Mouse (Mus musculus): ENCODE measurements around the gene Cask. TPM values are rescaled to one million over a fixed set of nuclear protein-coding genes. Genes with fewer than 3 reads are reported as not detected.

Cask gene
- polyA plus RNA-seq, 1 experiment from 2014 or later: 22.8 TPM

DNA sequence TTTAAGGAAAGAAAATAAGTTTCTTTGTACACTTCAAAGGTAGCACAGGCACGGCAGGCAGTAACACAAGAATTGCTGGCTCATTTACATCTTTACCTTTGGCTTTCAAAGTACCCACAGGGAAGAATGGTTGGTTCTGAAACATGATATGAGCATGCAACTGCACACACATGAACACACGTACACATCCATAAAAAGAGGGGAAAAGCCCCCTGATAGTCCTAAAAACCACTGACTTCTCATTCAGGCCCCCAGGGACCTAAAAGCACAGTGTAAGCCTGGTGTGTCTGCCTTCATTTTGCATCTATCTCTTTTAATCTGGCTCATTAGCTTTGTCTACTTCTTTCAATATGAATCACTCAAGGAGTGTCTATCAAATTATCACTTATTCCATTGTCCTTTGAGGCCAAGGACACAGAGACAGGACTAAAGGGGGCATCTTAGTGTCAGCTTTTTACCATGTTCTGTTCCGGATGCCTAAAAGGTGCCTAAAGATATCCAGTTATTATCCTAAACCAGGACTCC is 192.5 kb downstream of the Cask start:
- H3K4me3 ChIP-seq (ENCODE audit: low read length): no peak overlapping the region
- no peak overlapping the region for H3K27ac ChIP-seq (ENCODE audit: low read depth, low read length)
- 70% methylated on average over 3 of the region's 3 CpGs for WGBS
- H3K4me1 ChIP-seq (ENCODE audit: control insufficient read depth, insufficient read depth, low read length): no peaks in the 10 kb centered on the region
- no peak for ATAC-seq (ENCODE audit: low FRiP score, low TSS enrichment)
- no peaks in the 10 kb centered on the region for H3K9me3 ChIP-seq (ENCODE audit: control insufficient read depth, low read length)
- H3K4me2 ChIP-seq (replicated peaks; ENCODE audit: low read depth, low read length): no peak overlapping the region
- H3K9ac ChIP-seq (ENCODE audit: low read depth, low read length): no peak overlapping the region
- H3K27me3 ChIP-seq (ENCODE audit: control insufficient read depth, insufficient read depth, low read length): no peaks in the 10 kb centered on the region; the same call in 1 of the 2 replicates
- no peaks in the 10 kb centered on the region for H3K36me3 ChIP-seq (ENCODE audit: control insufficient read depth, insufficient read depth, low read length)

DNA sequence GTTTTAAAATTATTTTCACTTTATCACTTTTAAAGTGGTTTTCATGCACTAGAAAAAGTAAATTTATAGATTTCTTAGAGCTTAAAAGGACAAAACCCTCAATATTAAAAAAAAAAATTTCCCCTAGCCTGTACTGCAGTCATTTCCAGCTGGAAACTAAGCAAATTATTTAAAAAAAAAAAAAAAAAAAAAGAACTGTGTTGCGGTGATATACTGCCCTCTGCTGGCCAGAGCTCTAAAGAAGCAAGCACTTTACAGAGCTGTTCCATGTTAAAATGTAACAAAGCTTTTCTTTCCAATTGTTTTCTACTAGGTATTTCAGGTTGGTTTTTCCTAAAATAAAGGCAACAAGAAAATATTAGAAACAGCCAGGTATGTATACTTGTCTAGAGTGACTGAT is 194.4 kb downstream of the Cask start:
- H3K27me3 ChIP-seq (ENCODE audit: control insufficient read depth, insufficient read depth, low read length): no peaks in the 10 kb centered on the region; the same call in 1 of the 2 replicates
- WGBS: 11% methylated on average over 1 of the region's 1 CpGs
- no peak for ATAC-seq (ENCODE audit: low FRiP score, low TSS enrichment)
- H3K4me1 ChIP-seq (ENCODE audit: control insufficient read depth, insufficient read depth, low read length): no peaks in the 10 kb centered on the region
- no peak overlapping the region for H3K4me2 ChIP-seq (replicated peaks; ENCODE audit: low read depth, low read length)
- H3K9me3 ChIP-seq (ENCODE audit: control insufficient read depth, low read length): no peaks in the 10 kb centered on the region
- H3K36me3 ChIP-seq (ENCODE audit: control insufficient read depth, insufficient read depth, low read length): no peaks in the 10 kb centered on the region
- H3K9ac ChIP-seq (ENCODE audit: low read depth, low read length): no peak overlapping the region
- H3K27ac ChIP-seq (ENCODE audit: low read depth, low read length): no peak overlapping the region
- H3K4me3 ChIP-seq (ENCODE audit: low read length): no peak overlapping the region

DNA sequence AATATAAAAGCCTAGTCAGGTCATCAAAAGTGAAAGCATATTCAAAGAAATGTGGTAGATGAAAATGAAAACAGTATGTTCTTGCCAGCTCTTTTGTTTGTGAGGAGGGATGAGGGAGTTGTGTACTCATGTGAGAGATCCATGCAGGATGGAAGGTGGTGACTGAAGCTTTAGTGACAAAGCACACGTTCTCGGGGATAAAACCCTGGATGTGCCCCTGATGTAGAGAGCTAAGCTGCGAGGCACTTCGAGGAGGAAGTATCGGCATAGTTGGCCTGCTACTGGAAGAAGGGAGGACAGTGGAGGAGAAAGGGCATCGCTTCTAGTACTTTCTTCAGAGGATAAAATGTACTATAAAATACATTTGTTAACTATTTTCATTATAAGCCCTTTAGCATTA is 195.3 kb downstream of the Cask start:
- Histone ChIP-seq H3K27me3 (ENCODE audit: control insufficient read depth, insufficient read depth, low read length) (no peaks in the 10 kb centered on the region; the same call in 1 of the 2 replicates), H3K27ac (ENCODE audit: low read depth, low read length) (no peak overlapping the region), H3K9me3 (ENCODE audit: control insufficient read depth, low read length) (no peaks in the 10 kb centered on the region), H3K4me1 (ENCODE audit: control insufficient read depth, insufficient read depth, low read length) (no peaks in the 10 kb centered on the region), H3K4me3 (ENCODE audit: low read length) (no peak overlapping the region), H3K9ac (ENCODE audit: low read depth, low read length) (no peak overlapping the region), H3K36me3 (ENCODE audit: control insufficient read depth, insufficient read depth, low read length) (no peaks in the 10 kb centered on the region), H3K4me2 (replicated peaks; ENCODE audit: low read depth, low read length) (no peak overlapping the region)
- ATAC-seq (ENCODE audit: low FRiP score, low TSS enrichment): no peak
- WGBS: 86% methylated on average over 6 of the region's 6 CpGs

DNA sequence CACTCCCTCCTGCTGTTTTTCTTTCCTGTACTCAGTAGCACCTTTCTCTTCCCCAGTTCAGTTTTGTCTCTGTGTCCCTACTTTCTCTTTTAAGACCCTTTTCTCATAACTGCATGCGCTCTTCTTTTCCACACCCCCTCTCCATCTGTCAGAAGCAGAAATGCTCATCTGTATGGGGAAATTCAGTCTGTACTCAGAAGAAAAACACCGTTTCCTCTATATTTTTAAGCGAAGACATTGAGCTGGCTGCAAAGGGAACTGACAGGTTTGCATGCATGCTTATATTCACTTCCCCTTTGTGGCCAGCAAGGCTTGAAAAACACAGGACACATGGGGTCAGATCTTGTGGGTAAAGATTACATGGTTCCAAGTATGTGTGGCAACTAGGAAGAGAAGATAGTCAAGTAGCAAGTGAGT is 196.2 kb downstream of the Cask start:
- H3K4me2 ChIP-seq (replicated peaks; ENCODE audit: low read depth, low read length): no peak overlapping the region
- no peaks in the 10 kb centered on the region for H3K9me3 ChIP-seq (ENCODE audit: control insufficient read depth, low read length)
- 79% methylated on average over 3 of the region's 3 CpGs for WGBS
- no peak overlapping the region for H3K27ac ChIP-seq (ENCODE audit: low read depth, low read length)
- H3K36me3 ChIP-seq (ENCODE audit: control insufficient read depth, insufficient read depth, low read length): no peaks in the 10 kb centered on the region
- no peaks in the 10 kb centered on the region; the same call in 1 of the 2 replicates for H3K27me3 ChIP-seq (ENCODE audit: control insufficient read depth, insufficient read depth, low read length)
- H3K9ac ChIP-seq (ENCODE audit: low read depth, low read length): no peak overlapping the region
- H3K4me3 ChIP-seq (ENCODE audit: low read length): no peak overlapping the region
- H3K4me1 ChIP-seq (ENCODE audit: control insufficient read depth, insufficient read depth, low read length): no peaks in the 10 kb centered on the region
- ATAC-seq (ENCODE audit: low FRiP score, low TSS enrichment): no peak

DNA sequence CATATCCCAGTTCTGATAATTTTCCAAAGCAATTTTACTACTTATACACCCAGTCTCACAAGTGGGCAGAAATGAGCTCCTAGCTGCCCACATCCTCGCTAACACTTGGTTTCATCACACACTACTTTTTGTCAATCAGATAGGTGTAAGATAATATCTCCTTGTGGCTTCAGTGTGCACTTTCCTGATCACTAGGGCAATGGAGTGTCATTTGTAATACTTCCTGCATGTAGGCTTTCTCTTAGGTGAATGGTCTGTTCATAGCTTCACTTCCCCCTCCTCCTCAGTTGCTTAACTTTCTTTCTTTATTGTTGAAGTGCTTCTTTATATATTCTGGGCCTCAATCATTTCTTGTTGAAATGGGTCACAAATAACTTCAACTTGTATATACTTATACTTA is 198.9 kb downstream of the Cask start:
- Histone ChIP-seq H3K4me3 (ENCODE audit: low read length) (no peak overlapping the region), H3K9ac (ENCODE audit: low read depth, low read length) (no peak overlapping the region), H3K4me1 (ENCODE audit: control insufficient read depth, insufficient read depth, low read length) (no peaks in the 10 kb centered on the region), H3K36me3 (ENCODE audit: control insufficient read depth, insufficient read depth, low read length) (no peaks in the 10 kb centered on the region), H3K9me3 (ENCODE audit: control insufficient read depth, low read length) (no peaks in the 10 kb centered on the region), H3K27ac (ENCODE audit: low read depth, low read length) (no peak overlapping the region), H3K27me3 (ENCODE audit: control insufficient read depth, insufficient read depth, low read length) (no peaks in the 10 kb centered on the region), H3K4me2 (replicated peaks; ENCODE audit: low read depth, low read length) (no peak overlapping the region)
- 88% methylated on average over 1 of the region's 1 CpGs for WGBS
- ATAC-seq (ENCODE audit: low FRiP score, low TSS enrichment): no peak

DNA sequence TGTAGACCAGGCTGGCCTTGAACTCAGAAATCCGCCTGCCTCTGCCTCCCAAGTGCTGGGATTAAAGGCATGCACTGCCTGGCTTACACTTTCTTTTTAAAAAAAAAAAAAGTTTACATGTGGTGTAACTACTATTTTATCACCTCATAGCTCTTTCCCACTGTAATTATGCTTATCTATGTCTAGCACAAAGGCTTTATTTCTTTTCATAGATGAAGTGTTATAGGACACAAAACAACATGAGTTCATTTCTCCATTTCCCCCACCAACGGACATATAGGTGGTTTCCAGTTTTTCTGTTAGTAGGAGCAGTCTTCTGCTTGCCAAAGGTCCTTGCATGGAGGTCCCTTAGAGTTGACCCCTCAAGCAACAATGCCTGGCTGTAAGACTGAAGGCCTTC is 199.3 kb downstream of the Cask start:
- no peak for ATAC-seq (ENCODE audit: low FRiP score, low TSS enrichment)
- Histone ChIP-seq H3K36me3 (ENCODE audit: control insufficient read depth, insufficient read depth, low read length) (no peaks in the 10 kb centered on the region), H3K27ac (ENCODE audit: low read depth, low read length) (no peak overlapping the region), H3K4me1 (ENCODE audit: control insufficient read depth, insufficient read depth, low read length) (no peaks in the 10 kb centered on the region), H3K27me3 (ENCODE audit: control insufficient read depth, insufficient read depth, low read length) (no peaks in the 10 kb centered on the region), H3K4me3 (ENCODE audit: low read length) (no peak overlapping the region), H3K9me3 (ENCODE audit: control insufficient read depth, low read length) (no peaks in the 10 kb centered on the region), H3K4me2 (replicated peaks; ENCODE audit: low read depth, low read length) (no peak overlapping the region), H3K9ac (ENCODE audit: low read depth, low read length) (no peak overlapping the region)
- 78% methylated on average over 2 of the region's 2 CpGs for WGBS

DNA sequence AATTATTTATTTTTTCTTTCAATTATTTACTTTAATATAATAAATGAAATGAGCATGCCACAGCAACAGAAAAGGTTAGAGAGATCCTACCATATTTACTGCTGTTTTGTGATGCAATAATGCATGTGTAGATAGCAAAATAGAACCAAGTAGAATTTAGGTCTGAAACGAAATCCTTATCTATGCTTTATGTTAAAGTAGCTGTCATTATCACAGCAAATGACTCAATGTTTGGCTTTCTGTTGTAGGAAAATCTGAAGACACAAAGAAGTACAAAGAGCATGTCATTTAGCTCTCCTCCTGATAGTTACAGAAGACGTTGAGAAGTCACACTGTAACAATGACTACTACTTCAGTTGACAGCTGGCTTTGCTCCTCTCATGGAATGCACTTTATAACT is 212.3 kb downstream of the Cask start:
- WGBS: 67% methylated on average over 2 of the region's 2 CpGs
- H3K36me3 ChIP-seq (ENCODE audit: control insufficient read depth, insufficient read depth, low read length): no peaks in the 10 kb centered on the region
- no peaks in the 10 kb centered on the region for H3K4me1 ChIP-seq (ENCODE audit: control insufficient read depth, insufficient read depth, low read length)
- no peak for ATAC-seq (ENCODE audit: low FRiP score, low TSS enrichment)
- no peak overlapping the region for H3K4me2 ChIP-seq (replicated peaks; ENCODE audit: low read depth, low read length)
- no peaks in the 10 kb centered on the region; the same call in 1 of the 2 replicates for H3K27me3 ChIP-seq (ENCODE audit: control insufficient read depth, insufficient read depth, low read length)
- H3K4me3 ChIP-seq (ENCODE audit: low read length): no peak overlapping the region
- H3K9me3 ChIP-seq (ENCODE audit: control insufficient read depth, low read length): no peaks in the 10 kb centered on the region
- no peak overlapping the region for H3K27ac ChIP-seq (ENCODE audit: low read depth, low read length)
- no peak overlapping the region for H3K9ac ChIP-seq (ENCODE audit: low read depth, low read length)

DNA sequence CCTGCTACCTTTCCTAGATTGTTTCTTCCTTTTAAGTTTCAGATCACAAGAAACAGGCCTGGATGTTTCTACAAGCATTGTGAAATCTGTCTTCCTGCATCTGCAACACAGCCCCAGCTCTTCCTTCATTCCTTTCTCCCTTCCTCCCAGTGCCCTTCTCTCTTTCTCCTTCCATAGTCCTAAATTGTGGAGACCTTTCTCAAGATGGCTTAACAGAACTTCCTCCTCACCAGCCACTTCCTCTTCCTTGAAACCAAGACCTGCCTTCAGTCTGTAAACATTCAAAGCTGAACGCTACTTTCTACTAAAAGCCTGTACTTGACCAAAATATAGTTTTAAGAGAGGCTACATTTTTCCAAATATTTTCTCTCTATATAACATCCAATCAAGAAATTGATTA is 214.8 kb downstream of the Cask start:
- no peak for ATAC-seq (ENCODE audit: low FRiP score, low TSS enrichment)
- Histone ChIP-seq H3K9ac (ENCODE audit: low read depth, low read length) (no peak overlapping the region), H3K36me3 (ENCODE audit: control insufficient read depth, insufficient read depth, low read length) (no peaks in the 10 kb centered on the region), H3K4me2 (replicated peaks; ENCODE audit: low read depth, low read length) (no peak overlapping the region), H3K9me3 (ENCODE audit: control insufficient read depth, low read length) (no peaks in the 10 kb centered on the region), H3K4me1 (ENCODE audit: control insufficient read depth, insufficient read depth, low read length) (no peaks in the 10 kb centered on the region), H3K27me3 (ENCODE audit: control insufficient read depth, insufficient read depth, low read length) (no peaks in the 10 kb centered on the region; the same call in 1 of the 2 replicates), H3K27ac (ENCODE audit: low read depth, low read length) (no peak overlapping the region), H3K4me3 (ENCODE audit: low read length) (no peak overlapping the region)
- WGBS: 90% methylated on average over 1 of the region's 1 CpGs

DNA sequence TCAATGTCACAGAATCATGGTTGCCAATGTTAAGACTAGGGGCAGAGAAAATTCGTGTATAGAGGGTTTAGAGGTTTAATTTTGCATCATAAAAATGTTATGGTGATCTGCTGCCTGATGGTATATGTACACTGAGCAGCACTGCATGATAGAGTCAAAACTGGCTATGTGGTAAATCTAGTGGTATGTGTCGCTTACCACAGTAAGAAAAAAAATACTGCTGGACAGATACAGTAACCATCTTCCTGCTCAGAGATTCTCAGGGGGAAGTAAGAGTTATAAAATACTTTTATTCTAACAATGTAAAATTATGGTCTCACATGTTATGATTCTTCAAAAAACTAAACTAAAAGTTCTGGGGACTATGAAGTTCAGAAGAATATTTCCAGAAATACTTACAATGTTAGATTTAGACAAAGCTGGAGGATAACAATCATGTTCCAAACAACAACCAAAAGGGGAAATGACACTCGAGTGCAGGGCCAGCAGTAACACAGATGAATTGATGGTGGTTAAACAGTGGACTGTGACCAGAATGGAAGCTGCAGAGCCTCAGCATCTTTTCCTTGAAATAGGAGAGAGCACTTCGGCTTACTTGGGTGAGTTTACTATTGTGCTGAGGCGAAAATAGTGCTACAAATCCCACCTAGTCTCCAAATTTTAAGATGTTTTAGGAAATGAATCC is 219.4 kb downstream of the Cask start, which contains the start of gene Gpr34:
Gene Gpr34, plus strand, starts transcription at position 491 of the 685 bp plus-strand sequence.
- Histone ChIP-seq H3K4me3 (ENCODE audit: low read length) (no peak within 1 kb of the TSS), H3K27me3 (ENCODE audit: control insufficient read depth, insufficient read depth, low read length) (no peaks in the 10 kb centered on the region; the same call in 1 of the 2 replicates), H3K36me3 (ENCODE audit: control insufficient read depth, insufficient read depth, low read length) (no peaks in the 10 kb centered on the region), H3K9me3 (ENCODE audit: control insufficient read depth, low read length) (no peaks in the 10 kb centered on the region), H3K4me2 (replicated peaks; ENCODE audit: low read depth, low read length) (no peak within 1 kb of the TSS), H3K4me1 (ENCODE audit: control insufficient read depth, insufficient read depth, low read length) (no peaks in the 10 kb centered on the region), H3K27ac (ENCODE audit: low read depth, low read length) (no peak within 1 kb of the TSS), H3K9ac (ENCODE audit: low read depth, low read length) (no peak within 1 kb of the TSS)
- no peak for ATAC-seq (ENCODE audit: low FRiP score, low TSS enrichment)
- WGBS: 70% methylated on average over 5 of the region's 5 CpGs

All from kidney, embryonic 14.5 days (tissue).